Mouse (Mus musculus) megakaryocyte, adult 5-6 weeks (primary cell): ENCODE measurements around the gene Arhgap19. TPM values are rescaled to one million over a fixed set of nuclear protein-coding genes. Genes with fewer than 3 reads are reported as not detected.

Source experiments
- ATAC-seq: 2 replicates; pipeline ENCODE4 v1.8.0; 2016; ENCODE audit warnings: mild to moderate bottlenecking, inconsistent platforms; ENCODE audit not compliant: poor library complexity, severe bottlenecking
- total RNA-seq, 2 experiments: library from RNA; stranded (forward) in 1 of 2; stranded (reverse) in 1 of 2; fragments of 153-499, 151-499 nt in 1 of 2; fragments of 221-1000, 200-1000 nt in 1 of 2; gene quantifications; 2 replicates each; pipeline versions ENCODE4 v1.2.3 to v1.2.4; 2015 to 2017

Gene Arhgap19
- total RNA-seq, 2 experiments from 2014 or later = 48.5 to 62.7 TPM

GRCm38 (mm10) chr19:41751906-41752305, 49.9 kb downstream of the Arhgap19 start:
- ATAC-seq = no peak

GRCm38 (mm10) chr19:41747436-41747835, 54.4 kb downstream of the Arhgap19 start:
- ATAC-seq = no peak

GRCm38 (mm10) chr19:41745941-41746557, 55.8 kb downstream of the Arhgap19 start:
- ATAC-seq = no peak

- no peak for ATAC-seq
These were observed 58.5 kb downstream of the Arhgap19 start, which contains the start of gene Slit1 for GRCm38 (mm10) chr19:41743396-41743795. TSS of gene Slit1 (minus strand) at chr19:41743665.

GRCm38 (mm10) chr19:41738896-41739295, 63.0 kb downstream of the Arhgap19 start:
- no peak for ATAC-seq

GRCm38 (mm10) chr19:41738429-41738805, 63.4 kb downstream of the Arhgap19 start:
- no peak for ATAC-seq

- no peak for ATAC-seq
These were observed 64.0 kb downstream of the Arhgap19 start for GRCm38 (mm10) chr19:41737657-41738428.

GRCm38 (mm10) chr19:41734685-41735084, 67.2 kb downstream of the Arhgap19 start:
- ATAC-seq = no peak

GRCm38 (mm10) chr19:41725491-41725890, 76.4 kb downstream of the Arhgap19 start:
- ATAC-seq = no peak

- no peak for ATAC-seq
These were observed 76.9 kb downstream of the Arhgap19 start for GRCm38 (mm10) chr19:41724831-41725470.

- ATAC-seq = no peak
These were observed 78.5 kb downstream of the Arhgap19 start for GRCm38 (mm10) chr19:41723337-41723736.

- no peak for ATAC-seq
These were observed 82.4 kb downstream of the Arhgap19 start for GRCm38 (mm10) chr19:41719436-41719835.

Other genes starting within 250 kb of the Arhgap19 start
- 9.5 and 11.2 TPM in 2 replicates for gene Gm340, start 219.7 kb downstream of the Arhgap19 start, total RNA-seq (2015)
- 7.6 and 10.8 TPM in 2 replicates for gene Gm340, start 219.7 kb downstream of the Arhgap19 start, total RNA-seq (2017)
- gene Slit1, start 58.4 kb downstream of the Arhgap19 start, total RNA-seq (2015) = 0.05 and 0.29 TPM in 2 replicates
- not detected in 2 replicates for gene Slit1, start 58.4 kb downstream of the Arhgap19 start, total RNA-seq (2017)
- gene Frat1, start 27.9 kb upstream of the Arhgap19 start, total RNA-seq (2015) = 5.2 and 6.3 TPM in 2 replicates
- gene Frat1, start 27.9 kb upstream of the Arhgap19 start, total RNA-seq (2017) = 6.1 and 6.3 TPM in 2 replicates
- 7.7 and 9.5 TPM in 2 replicates for gene Frat2, start 46.1 kb upstream of the Arhgap19 start, total RNA-seq (2015)
- 9.2 and 9.4 TPM in 2 replicates for gene Frat2, start 46.1 kb upstream of the Arhgap19 start, total RNA-seq (2017)
- 2.3 and 3.4 TPM in 2 replicates for gene Rrp12, start 94.1 kb upstream of the Arhgap19 start, total RNA-seq (2015)
- 4.6 and 5.1 TPM in 2 replicates for gene Rrp12, start 94.1 kb upstream of the Arhgap19 start, total RNA-seq (2017)
- gene Pgam1, start 109.9 kb upstream of the Arhgap19 start, total RNA-seq (2015) = 587 and 602 TPM in 2 replicates
- 254 and 291 TPM in 2 replicates for gene Pgam1, start 109.9 kb upstream of the Arhgap19 start, total RNA-seq (2017)
- gene Exosc1, start 131.4 kb upstream of the Arhgap19 start, total RNA-seq (2015) = 37.0 and 38.6 TPM in 2 replicates
- 29.3 and 40.2 TPM in 2 replicates for gene Exosc1, start 131.4 kb upstream of the Arhgap19 start, total RNA-seq (2017)
- gene Zdhhc16, start 131.4 kb upstream of the Arhgap19 start, total RNA-seq (2015) = 25.9 and 36.1 TPM in 2 replicates
- gene Zdhhc16, start 131.4 kb upstream of the Arhgap19 start, total RNA-seq (2017) = 22.4 and 26.4 TPM in 2 replicates
- 18.5 and 24.7 TPM in 2 replicates for gene Mms19, start 179.1 kb upstream of the Arhgap19 start, total RNA-seq (2015)
- gene Mms19, start 179.1 kb upstream of the Arhgap19 start, total RNA-seq (2017) = 21.7 and 33.8 TPM in 2 replicates
- 15.1 and 17.0 TPM in 2 replicates for gene Ubtd1, start 179.7 kb upstream of the Arhgap19 start, total RNA-seq (2015)
- gene Ubtd1, start 179.7 kb upstream of the Arhgap19 start, total RNA-seq (2017) = 11.9 and 12.2 TPM in 2 replicates
- gene Ankrd2, start 234.0 kb upstream of the Arhgap19 start, total RNA-seq (2015) = not detected in 2 replicates
- gene Ankrd2, start 234.0 kb upstream of the Arhgap19 start, total RNA-seq (2017) = not detected in 2 replicates
- not detected in 2 replicates for gene Hoga1, start 243.6 kb upstream of the Arhgap19 start, total RNA-seq (2015)
- 0.20 and 1.2 TPM in 2 replicates for gene Hoga1, start 243.6 kb upstream of the Arhgap19 start, total RNA-seq (2017)